Mouse (Mus musculus) right cerebral cortex, postnatal 14 days (tissue): ENCODE results near the gene Slc25a13.

Experiments used
- DNase-seq: peaks from one replicate; pipeline ENCODE4 v3.0.0; 2022

Slc25a13 gene

DNA sequence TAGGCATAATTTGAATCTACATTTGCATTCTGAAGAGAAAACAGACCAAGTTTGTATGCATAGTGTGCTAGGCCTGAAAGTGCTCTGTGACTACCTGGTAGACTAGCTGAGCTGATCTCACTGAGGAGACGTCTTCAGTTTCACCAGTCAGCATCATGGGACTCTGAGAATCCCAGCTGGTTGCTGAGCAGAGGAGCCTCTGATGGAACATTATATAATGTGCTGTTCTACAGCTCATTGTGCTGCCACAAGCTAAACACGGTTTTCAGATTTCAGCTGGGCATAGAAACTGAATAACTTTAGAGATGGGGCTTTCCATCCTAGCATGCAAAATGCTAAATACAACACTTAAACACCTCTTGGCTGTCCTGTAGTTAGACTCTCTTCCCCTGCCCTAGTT lies 205.6 kb downstream of the Slc25a13 start:
- DNase-seq = no peak

DNA sequence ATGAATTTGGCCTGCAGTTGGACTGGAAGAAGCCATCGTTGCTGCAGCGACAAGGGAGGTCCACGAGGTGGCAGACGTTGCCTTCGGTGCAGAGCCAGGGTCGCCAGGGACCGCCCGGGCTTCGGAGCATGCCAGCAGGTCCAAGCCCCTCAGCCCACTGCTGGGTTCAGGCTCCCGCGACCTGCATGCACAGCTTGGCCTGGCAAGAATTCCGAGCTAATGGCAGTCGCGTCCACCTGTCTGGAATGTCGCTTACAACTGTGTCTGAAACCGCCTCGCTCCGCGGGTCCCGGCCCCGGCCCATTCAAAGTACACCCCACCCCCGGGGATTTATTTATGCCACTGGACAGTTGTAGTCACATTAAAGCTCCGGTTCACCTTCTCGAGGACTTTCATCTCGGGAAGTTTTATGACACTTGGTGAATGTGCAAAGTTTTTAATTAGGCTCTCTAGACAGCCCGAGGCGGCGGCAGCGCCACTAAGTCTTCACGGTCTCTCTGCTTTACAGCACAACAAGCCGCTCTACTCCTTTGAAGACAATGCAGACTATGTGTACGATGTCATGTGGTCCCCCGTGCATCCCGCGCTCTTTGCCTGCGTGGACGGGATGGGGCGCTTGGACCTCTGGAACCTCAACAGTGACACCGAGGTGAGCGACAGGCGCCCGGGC lies 211.1 kb downstream of the Slc25a13 start:
- peak; percentile 82 for DNase-seq

DNA sequence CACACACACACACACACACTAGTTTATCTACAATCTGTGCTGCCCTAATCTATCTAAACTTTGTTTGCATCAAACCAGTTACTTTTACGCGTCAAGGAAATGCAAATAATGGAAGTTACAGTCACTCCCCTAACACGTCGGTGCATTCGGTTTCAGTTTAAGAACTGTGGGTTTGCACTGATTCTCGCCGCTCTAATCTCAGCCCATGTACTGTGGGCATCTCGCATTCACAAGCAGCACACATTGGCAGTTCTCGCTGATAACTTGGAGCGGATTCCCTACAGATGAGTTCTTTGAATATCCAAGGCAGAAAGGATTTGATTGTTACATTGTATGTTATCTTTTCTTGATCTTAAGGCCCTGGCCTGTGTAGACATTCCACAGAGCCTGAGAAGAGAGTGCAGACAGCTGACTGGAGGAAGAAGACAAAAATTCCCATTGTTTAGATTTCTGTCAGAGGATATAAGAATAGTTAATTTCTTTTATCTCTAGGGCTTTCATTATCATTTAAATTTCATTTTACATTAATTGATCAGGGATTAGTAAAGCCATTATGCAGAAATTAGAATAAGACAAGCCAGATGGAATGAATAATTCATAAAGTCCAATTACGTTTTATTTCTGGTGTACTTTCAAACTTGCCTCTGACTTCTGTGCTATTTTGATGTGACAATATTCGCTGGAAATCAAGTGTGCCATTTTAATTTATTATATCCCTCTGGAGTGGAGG lies 212.1 kb downstream of the Slc25a13 start:
- DNase-seq = no peak

DNA sequence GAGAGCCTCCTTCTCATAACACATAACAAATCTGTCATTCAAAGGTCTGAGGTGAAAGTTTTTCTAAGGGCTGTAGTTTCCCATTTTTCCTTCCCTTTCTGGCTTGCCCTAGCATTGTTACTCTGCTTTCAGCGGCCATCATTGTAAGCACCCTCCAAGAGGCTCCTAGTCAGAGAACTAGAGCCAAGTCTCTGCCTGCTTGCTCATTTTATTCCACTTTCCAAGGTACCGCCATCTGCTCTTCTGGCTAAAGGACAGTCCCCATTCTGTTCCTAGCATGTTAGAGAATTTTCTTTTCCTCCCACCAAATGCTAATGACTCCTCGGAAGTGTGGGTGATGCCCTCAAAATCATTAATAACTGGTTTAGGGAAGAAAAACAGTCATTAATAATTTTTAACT lies 214.9 kb downstream of the Slc25a13 start:
- DNase-seq = no peak

DNA sequence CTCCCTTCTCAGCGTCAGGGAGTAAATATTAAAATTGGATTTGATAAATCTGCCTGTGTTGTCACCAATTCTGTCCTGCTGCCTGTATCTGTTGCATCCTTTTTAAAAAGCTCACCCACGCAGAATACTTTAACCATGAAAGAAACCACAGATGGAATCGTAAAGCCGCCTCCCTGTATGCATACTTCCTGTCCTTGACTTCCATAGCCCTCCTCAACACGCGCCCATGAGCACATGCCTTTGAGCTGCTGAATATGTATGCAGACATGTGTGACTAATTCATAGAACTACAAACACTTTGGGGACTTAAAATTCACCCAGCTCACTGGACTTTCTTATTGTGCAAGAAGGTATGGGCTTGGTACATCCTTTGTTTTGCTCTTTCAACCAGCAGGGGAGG lies 219.4 kb downstream of the Slc25a13 start:
- DNase-seq = no peak

DNA sequence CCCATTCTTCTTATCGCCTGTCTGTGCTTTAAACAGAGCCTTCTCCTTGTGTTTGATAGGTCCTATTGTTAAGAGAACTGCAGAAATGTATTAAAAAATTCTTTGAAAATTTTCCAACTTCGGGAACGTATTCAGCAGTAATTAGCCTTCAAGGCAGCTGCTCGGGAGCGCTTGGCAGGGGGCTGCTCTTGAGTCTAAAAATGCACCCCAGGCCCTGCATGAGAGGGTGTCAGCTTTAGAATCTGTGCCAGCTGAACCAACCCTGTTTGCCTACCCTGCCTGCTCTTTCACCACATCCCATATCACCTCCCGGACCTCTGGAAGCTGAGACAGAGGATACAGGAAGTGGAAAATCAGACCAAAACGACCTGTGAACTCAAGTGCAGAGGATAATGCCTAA lies 223.9 kb downstream of the Slc25a13 start:
- DNase-seq = no peak

DNA sequence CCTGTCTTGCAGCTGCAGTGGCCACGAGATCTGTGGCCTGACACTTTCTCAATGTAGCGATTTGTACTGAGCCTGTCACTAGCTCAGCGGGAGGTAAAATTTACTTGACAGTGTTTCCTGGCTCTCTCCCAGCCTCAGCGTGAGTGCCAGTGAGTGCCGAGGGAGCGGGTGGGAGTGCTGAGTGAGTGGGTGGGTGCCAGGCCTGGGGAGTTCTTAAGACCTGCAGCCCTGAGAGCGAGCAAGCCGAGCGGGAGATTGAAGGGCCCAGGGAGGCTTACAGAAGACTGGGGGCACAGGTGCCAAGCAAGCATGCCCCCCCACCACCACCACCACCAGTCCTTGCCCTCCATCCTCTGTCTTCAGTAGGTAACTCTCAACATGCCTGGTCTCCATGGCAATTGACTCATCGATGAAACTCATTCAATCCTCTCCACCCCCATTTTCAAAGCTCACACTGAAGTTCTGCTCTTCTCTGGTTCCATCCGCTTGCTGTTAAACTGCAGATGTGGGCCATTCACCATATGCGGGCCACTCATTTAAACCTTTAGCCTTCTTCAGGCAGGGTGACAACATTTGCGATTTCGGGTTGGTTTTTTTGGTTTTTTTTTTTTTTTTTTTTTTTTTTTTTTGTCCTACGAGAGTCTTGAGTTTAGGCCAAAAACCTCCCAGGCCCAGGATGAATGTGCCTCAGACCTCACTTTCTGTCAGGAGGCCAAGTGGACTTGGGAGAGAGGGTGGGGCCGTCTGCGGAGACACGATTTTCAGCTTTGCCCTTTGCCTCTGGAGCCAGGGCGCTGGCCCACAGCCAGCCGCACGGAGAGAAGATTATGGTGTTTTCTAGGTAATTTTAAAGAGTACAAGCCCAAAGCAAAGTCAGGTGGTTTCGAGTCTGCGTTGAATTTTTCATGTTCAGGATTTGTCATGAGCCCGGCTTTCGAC lies 224.9 kb downstream of the Slc25a13 start:
- peak; percentile 59 for DNase-seq

DNA sequence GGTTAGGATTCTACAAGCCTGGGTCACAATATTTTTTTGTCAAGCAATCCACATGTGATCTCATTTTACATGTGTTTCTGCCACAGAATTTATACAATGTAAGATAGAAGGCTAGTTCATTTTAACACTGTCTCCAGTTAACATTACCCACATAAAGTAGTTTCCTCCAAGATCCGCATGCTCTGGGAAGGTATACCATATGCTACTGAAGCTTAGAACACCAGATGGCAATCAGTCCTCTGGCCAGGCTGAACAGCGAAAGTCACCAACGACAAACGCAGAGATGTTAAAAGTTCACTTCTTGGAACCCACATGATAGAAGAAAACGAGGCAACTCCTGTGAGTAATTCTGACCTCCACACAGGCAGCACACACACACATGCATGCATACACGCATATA lies 225.7 kb downstream of the Slc25a13 start:
- no peak for DNase-seq
